Mouse (Mus musculus): ENCODE measurements around the gene Hps4. TPM values are rescaled to one million over a fixed set of nuclear protein-coding genes. Genes with fewer than 3 reads are reported as not detected.

The Hps4 gene
- polyA plus RNA-seq, 1 experiment from 2014 or later = 15.3 TPM

DNA sequence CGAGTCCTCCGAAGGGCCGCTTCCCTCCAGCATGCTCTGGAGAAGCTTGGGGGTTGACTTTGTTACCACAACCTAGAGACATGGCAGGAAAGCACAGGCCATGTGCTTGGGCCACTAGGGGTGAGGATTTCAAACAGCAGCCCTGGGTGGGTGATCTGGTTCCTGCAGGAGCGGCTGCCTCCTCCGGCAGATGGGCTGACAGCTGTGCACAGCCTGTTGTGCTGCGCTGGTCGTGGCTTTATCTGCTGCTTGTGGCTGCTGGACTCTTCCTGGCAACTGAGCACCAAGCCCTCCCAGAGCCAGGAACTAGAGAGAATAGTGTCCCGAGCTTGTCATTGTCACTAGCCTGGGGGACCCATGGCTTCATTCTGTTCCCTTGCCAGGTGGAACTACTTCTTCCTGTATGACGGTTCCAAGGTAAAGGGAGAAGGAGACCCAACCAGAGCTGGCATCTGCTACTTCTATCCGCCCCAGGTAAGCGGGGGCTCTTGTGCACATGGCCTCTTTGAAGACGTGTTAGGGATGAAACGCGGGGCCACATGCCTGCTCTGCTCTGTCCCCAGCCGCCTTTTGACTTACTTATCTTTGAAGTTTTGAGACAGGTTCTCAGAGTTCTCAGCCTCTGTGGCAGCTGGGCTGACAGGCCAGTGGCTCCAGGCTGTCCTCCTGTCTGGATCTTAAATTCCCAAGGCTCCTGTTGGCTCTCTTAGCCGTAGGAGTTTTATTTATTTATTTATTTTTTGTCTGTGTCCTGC is 3.5 kb downstream of the Hps4 start:
- H3K27me3 ChIP-seq (ENCODE audit: control insufficient read depth, insufficient read depth, low read length) = no peaks in the 10 kb centered on the region
- DNase-seq (ENCODE audit: low spot score) = no peak
- H3K4me3 ChIP-seq (ENCODE audit: low read depth, low read length) = no peak overlapping the region
- peaks cover 10% of the 10 kb centered on the region; the same call in 1 of the 2 replicates for H3K36me3 ChIP-seq (ENCODE audit: control insufficient read depth, insufficient read depth, low read length)
- H3K9me3 ChIP-seq (ENCODE audit: control insufficient read depth, low read length) = no peaks in the 10 kb centered on the region
- H3K4me1 ChIP-seq (replicated peaks; ENCODE audit: control insufficient read depth, insufficient read depth) = no peaks in the 10 kb centered on the region; the same call in 1 of the 2 replicates
- WGBS = 84% methylated on average over 16 of the region's 16 CpGs
- H3K9ac ChIP-seq (ENCODE audit: low read length) = no peak overlapping the region
- TF ChIP-seq CTCF (IDR thresholded peaks at IDR 0.05; ENCODE audit: low read depth) (no peak), EP300 (optimal IDR thresholded peaks at IDR 0.05) (no peak)
- no peak overlapping the region for H3K27ac ChIP-seq (replicated peaks)
- no peak overlapping the region for H3K4me2 ChIP-seq (replicated peaks; ENCODE audit: low read depth)
- no peak for ATAC-seq (ENCODE audit: low FRiP score, low TSS enrichment)

DNA sequence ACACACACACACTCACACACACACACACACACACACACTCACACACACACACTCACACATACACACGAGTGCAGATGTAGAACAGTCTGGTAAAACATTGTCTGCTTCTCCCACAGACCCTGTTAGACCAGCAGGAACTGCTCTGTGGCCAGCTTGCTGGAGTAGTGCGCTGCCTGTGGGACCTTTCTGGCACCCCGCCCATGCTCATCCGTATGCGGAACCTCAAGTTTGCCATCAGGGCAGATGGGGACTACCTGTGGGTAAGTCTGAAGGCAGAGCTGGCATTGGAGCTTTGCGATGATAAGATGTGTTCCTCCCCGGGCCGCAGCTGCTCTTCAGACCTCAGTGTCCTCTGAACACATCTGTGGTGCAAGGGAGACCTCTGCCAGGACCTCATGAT is 6.3 kb downstream of the Hps4 start:
- H3K9ac ChIP-seq (ENCODE audit: low read length) = no peak overlapping the region
- H3K4me1 ChIP-seq (replicated peaks; ENCODE audit: control insufficient read depth, insufficient read depth) = no peaks in the 10 kb centered on the region
- ATAC-seq (ENCODE audit: low FRiP score, low TSS enrichment) (no peak), DNase-seq (ENCODE audit: low spot score) (no peak)
- H3K4me3 ChIP-seq (ENCODE audit: low read depth, low read length) = no peak overlapping the region
- WGBS = 86% methylated on average over 8 of the region's 8 CpGs
- H3K4me2 ChIP-seq (replicated peaks; ENCODE audit: low read depth) = no peak overlapping the region
- H3K9me3 ChIP-seq (ENCODE audit: control insufficient read depth, low read length) = no peaks in the 10 kb centered on the region
- no peaks in the 10 kb centered on the region for H3K27me3 ChIP-seq (ENCODE audit: control insufficient read depth, insufficient read depth, low read length)
- H3K36me3 ChIP-seq (ENCODE audit: control insufficient read depth, insufficient read depth, low read length) = peaks cover 12% of the 10 kb centered on the region; the same call in 1 of the 2 replicates
- H3K27ac ChIP-seq (replicated peaks) = no peak overlapping the region
- TF ChIP-seq CTCF (IDR thresholded peaks at IDR 0.05; ENCODE audit: low read depth) = no peak
- no peak for TF ChIP-seq EP300 (optimal IDR thresholded peaks at IDR 0.05)

DNA sequence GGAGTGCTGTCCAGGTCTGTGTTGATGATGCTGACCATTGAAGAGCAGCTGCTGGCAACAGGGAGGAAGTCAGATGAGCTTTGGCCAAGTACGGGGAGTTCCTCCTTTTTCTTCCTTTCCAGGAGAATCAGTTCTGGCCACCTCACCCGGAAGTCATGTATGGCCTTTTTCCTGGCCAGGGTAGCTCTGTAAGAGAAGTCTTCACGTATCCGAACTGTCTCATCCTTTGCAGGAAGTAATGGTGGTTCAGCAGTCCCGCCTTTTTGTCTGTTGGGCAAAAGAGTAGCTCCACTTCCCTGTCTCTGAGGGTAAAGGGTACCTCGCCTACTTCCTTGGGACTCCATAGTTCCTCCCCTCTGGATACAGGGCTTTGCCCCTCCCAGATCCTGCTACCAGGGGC is 12.6 kb downstream of the Hps4 start:
- H3K4me3 ChIP-seq (ENCODE audit: low read depth, low read length) = no peak overlapping the region
- H3K9ac ChIP-seq (ENCODE audit: low read length) = no peak overlapping the region
- peaks cover 7% of the 10 kb centered on the region; the same call in 1 of the 2 replicates for H3K36me3 ChIP-seq (ENCODE audit: control insufficient read depth, insufficient read depth, low read length)
- no peak for TF ChIP-seq EP300 (optimal IDR thresholded peaks at IDR 0.05)
- TF ChIP-seq CTCF (IDR thresholded peaks at IDR 0.05; ENCODE audit: low read depth) = no peak
- H3K4me2 ChIP-seq (replicated peaks; ENCODE audit: low read depth) = no peak overlapping the region
- no peaks in the 10 kb centered on the region for H3K27me3 ChIP-seq (ENCODE audit: control insufficient read depth, insufficient read depth, low read length)
- H3K4me1 ChIP-seq (replicated peaks; ENCODE audit: control insufficient read depth, insufficient read depth) = no peaks in the 10 kb centered on the region
- 87% methylated on average over 6 of the region's 6 CpGs for WGBS
- no peak for DNase-seq (ENCODE audit: low spot score)
- H3K27ac ChIP-seq (replicated peaks) = no peak overlapping the region
- ATAC-seq (ENCODE audit: low FRiP score, low TSS enrichment) = no peak
- no peaks in the 10 kb centered on the region for H3K9me3 ChIP-seq (ENCODE audit: control insufficient read depth, low read length)

DNA sequence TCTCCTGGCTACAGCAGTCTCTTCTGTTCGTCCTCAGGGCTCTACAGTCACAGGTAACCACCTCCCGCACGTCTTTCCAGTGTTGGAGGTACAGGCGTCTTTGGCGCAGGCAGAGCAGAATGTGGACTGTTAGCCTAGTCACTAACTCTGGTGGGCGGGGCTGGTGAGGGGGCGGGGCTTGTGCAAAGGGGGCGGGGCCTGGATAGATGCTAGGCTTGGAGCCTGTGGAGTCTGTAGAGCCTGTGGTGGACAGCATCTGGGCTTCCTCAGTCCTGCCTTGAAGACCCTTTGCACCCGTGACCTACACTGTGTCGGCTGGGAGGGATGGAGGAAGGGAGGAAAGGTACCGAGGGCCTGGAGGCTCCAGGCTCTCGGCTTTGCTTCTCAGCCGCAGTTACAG is 13.0 kb downstream of the Hps4 start, which contains the start of gene Gm6583:
TSS of gene Gm6583 (minus strand) at position 124 of the 400 bp plus-strand sequence.
- DNase-seq (ENCODE audit: low spot score) (peak; percentile 42), ATAC-seq (ENCODE audit: low FRiP score, low TSS enrichment) (peak; percentile 59)
- H3K4me3 ChIP-seq (ENCODE audit: low read depth, low read length) = no peak within 1 kb of the TSS
- H3K4me2 ChIP-seq (replicated peaks; ENCODE audit: low read depth) = no peak within 1 kb of the TSS
- TF ChIP-seq EP300 (optimal IDR thresholded peaks at IDR 0.05) (no peak), CTCF (IDR thresholded peaks at IDR 0.05; ENCODE audit: low read depth) (no peak)
- 59% methylated on average over 13 of the region's 13 CpGs for WGBS
- H3K27ac ChIP-seq (replicated peaks) = no peak within 1 kb of the TSS
- peaks cover 7% of the 10 kb centered on the region; the same call in 1 of the 2 replicates for H3K36me3 ChIP-seq (ENCODE audit: control insufficient read depth, insufficient read depth, low read length)
- H3K9me3 ChIP-seq (ENCODE audit: control insufficient read depth, low read length) = no peaks in the 10 kb centered on the region
- H3K27me3 ChIP-seq (ENCODE audit: control insufficient read depth, insufficient read depth, low read length) = no peaks in the 10 kb centered on the region
- H3K9ac ChIP-seq (ENCODE audit: low read length) = no peak within 1 kb of the TSS
- H3K4me1 ChIP-seq (replicated peaks; ENCODE audit: control insufficient read depth, insufficient read depth) = no peaks in the 10 kb centered on the region

DNA sequence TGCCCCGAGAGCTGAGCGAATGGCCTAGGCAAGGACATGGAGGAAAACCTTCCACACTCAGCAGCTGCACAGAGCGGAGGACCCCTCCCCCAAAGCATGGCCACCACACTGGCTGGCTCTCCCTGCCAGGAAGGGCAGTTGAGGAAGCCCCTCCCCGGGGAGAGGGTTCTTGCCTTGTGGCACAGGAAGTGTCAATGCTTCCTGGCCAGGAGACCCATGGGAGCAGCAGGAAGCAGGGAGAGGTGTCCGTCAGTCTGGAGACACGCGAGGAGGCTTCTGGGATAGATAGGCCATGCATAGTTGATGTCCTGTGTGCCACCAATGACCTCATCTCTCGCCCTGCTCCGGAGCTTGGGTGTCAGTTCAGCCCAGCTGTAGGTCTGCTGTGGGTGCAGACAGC is 13.4 kb downstream of the Hps4 start:
- no peak for ATAC-seq (ENCODE audit: low FRiP score, low TSS enrichment)
- H3K27me3 ChIP-seq (ENCODE audit: control insufficient read depth, insufficient read depth, low read length) = no peaks in the 10 kb centered on the region
- TF ChIP-seq EP300 (optimal IDR thresholded peaks at IDR 0.05) = no peak
- TF ChIP-seq CTCF (IDR thresholded peaks at IDR 0.05; ENCODE audit: low read depth) = no peak
- H3K4me3 ChIP-seq (ENCODE audit: low read depth, low read length) = no peak overlapping the region
- no peak overlapping the region for H3K9ac ChIP-seq (ENCODE audit: low read length)
- no peaks in the 10 kb centered on the region for H3K4me1 ChIP-seq (replicated peaks; ENCODE audit: control insufficient read depth, insufficient read depth)
- no peaks in the 10 kb centered on the region for H3K9me3 ChIP-seq (ENCODE audit: control insufficient read depth, low read length)
- no peak overlapping the region for H3K27ac ChIP-seq (replicated peaks)
- H3K36me3 ChIP-seq (ENCODE audit: control insufficient read depth, insufficient read depth, low read length) = peaks cover 7% of the 10 kb centered on the region; the same call in 1 of the 2 replicates
- WGBS = 92% methylated on average over 9 of the region's 9 CpGs
- no peak for DNase-seq (ENCODE audit: low spot score)
- H3K4me2 ChIP-seq (replicated peaks; ENCODE audit: low read depth) = no peak overlapping the region

DNA sequence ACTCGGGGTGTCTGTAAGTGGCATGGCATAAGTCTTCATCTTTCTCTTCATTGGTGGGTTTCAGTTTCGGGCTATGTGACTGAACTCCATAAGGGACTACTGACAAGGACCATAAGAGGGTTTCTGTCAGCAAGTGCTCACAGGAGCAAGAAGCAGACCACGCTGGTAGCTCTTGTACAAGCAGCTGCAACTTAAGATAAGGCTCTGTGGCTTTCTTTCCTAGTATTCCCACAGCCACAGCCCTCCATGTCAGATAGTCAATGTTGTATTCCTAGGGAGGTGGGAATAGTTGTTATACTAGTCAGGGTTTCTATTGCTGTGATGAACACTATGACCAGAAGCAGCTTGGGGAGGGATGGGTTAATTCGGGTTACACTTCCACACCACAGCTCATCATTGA is 16.6 kb downstream of the Hps4 start:
- DNase-seq (ENCODE audit: low spot score) (no peak), ATAC-seq (ENCODE audit: low FRiP score, low TSS enrichment) (no peak)
- Histone ChIP-seq H3K36me3 (ENCODE audit: control insufficient read depth, insufficient read depth, low read length) (0 out of 2 replicates have a peak, but pooled peaks cover 5% of the 10 kb centered on the region), H3K9ac (ENCODE audit: low read length) (no peak overlapping the region), H3K4me3 (ENCODE audit: low read depth, low read length) (no peak overlapping the region), H3K4me2 (replicated peaks; ENCODE audit: low read depth) (no peak overlapping the region), H3K27ac (replicated peaks) (no peak overlapping the region), H3K9me3 (ENCODE audit: control insufficient read depth, low read length) (no peaks in the 10 kb centered on the region), H3K4me1 (replicated peaks; ENCODE audit: control insufficient read depth, insufficient read depth) (no peaks in the 10 kb centered on the region), H3K27me3 (ENCODE audit: control insufficient read depth, insufficient read depth, low read length) (no peaks in the 10 kb centered on the region)
- WGBS = 85% methylated on average over 4 of the region's 4 CpGs
- TF ChIP-seq CTCF (IDR thresholded peaks at IDR 0.05; ENCODE audit: low read depth) (no peak), EP300 (optimal IDR thresholded peaks at IDR 0.05) (no peak)

Data from stomach, postnatal 0 days (tissue).